Mouse (Mus musculus) CD4-positive, CD25-positive, alpha-beta regulatory T cell, adult 4 months (primary cell): ENCODE data around the gene Nacc2. TPM values are rescaled to one million over a fixed set of nuclear protein-coding genes. Genes with fewer than 3 reads are reported as not detected.

Source experiments
- ATAC-seq: one replicate; pipeline ENCODE4 v1.8.0; 2017
- polyA plus RNA-seq, 2 experiments: library from polyadenylated mRNA; unstranded; fragments of 100-300 nt; shearing (Covaris generic); gene quantifications; one replicate each; pipeline ENCODE4 v1.2.1; 2017

The Nacc2 gene
- polyA plus RNA-seq, 2 experiments from 2014 or later, result 0.44 to 0.75 TPM

- no peak for ATAC-seq
Measured at GRCm38 (mm10) chr2:26048816-26049215, 74.2 kb downstream of the Nacc2 start.

- no peak for ATAC-seq
Measured at GRCm38 (mm10) chr2:26044216-26044615, 78.8 kb downstream of the Nacc2 start.

DNA sequence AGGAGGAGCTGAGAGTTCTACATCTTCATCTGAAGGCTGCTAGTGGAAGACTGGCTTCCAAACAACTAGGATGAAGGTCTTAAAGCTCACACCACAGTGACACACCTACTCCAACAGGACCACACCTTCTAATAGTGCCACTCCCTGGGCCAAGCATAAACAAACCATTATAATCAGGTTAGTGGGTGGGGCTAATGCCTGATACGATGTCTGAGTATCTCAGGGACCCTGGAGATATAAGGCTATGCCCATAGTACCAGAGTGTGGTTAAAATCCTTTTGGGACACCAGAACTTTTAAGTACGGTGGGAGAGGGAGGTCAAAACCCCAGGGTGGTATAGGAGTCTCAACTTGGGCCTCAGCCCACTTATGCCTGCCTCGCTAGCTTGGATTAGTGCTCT, 80.4 kb downstream of the Nacc2 start:
- ATAC-seq, result no peak

GRCm38 (mm10) chr2:26041163-26041810, 81.7 kb downstream of the Nacc2 start:
- ATAC-seq, result no peak

GRCm38 (mm10) chr2:26039951-26040350, 83.1 kb downstream of the Nacc2 start:
- ATAC-seq, result no peak

- no peak for ATAC-seq
Measured at GRCm38 (mm10) chr2:26037386-26037785, 85.6 kb downstream of the Nacc2 start.

DNA sequence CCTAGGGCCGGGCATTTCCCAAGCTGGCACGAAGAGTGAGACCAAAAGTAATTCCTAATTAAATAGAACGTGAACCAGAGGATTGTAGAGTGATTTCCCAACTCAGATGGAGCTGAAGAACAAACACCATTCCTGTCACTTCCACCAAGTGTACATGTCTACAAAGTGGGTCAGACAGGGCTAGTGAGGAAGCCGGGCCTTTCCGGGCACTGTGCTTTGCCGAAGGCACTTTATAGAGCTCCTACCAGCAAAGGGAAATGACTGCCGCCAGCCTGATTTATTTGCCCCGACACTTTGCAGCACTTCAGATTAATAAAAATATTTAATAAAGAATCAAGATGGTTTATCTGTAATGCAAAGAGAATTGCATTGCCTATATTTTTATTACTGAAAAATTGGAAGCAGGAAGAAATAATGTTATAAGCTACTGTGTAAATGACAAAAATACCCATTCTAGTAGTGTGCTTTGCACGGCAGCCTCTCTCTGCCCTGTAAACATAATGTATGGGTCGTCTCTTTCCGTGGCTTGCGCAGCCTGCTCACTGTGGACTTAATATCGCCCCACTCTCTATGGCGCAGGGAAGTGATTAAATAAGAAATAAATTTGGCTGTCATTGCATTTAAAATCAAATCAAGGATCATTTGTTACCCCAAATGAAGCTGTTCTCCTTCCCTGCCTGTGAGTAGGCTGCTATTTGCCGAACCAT, 88.5 kb downstream of the Nacc2 start:
- no peak for ATAC-seq

GRCm38 (mm10) chr2:26030288-26030687, 92.7 kb downstream of the Nacc2 start:
- no peak for ATAC-seq

DNA sequence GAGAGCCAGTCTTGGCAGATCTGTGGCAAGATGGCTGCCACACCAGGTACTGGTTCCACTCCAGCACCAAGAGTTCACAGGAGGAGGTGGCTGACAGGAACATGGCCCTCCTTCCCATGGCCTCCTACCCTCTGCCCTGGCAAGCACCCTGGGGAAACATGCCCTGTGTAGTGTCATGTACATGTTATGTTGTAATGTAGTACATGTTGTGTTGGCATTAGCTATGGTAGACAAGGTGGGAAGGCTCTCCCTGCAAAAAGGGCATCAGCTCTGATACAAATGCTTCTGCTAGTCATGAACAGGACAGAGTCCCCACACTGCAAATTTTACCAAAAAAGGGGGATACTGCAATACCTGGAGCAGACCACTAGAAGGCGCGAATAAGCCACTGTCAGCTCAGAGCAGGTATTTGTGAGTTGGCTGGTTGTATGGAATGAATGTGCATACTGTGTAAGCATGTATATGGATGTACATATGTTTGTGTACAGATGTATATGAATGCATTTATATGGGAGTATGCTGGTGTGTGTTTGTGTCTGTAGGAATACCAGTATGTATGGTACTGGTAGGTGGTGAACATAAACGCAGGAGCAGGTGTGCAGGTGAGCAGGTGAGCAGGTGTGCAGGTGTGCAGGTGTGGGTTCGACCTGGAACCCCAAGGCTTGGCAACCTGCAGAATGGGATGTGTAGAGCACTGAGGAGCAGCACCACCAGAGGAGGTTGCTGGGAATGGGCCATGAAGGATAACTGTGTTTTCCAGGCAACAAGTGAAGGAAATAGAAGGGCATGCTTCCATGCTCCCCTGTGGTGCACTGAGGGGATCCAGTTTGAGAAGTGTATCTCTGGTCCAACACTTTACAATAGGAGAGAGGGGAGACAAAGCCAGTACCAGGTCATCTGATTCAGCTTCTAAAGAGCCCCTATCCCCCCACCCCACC, 98.6 kb downstream of the Nacc2 start:
- no peak for ATAC-seq

DNA sequence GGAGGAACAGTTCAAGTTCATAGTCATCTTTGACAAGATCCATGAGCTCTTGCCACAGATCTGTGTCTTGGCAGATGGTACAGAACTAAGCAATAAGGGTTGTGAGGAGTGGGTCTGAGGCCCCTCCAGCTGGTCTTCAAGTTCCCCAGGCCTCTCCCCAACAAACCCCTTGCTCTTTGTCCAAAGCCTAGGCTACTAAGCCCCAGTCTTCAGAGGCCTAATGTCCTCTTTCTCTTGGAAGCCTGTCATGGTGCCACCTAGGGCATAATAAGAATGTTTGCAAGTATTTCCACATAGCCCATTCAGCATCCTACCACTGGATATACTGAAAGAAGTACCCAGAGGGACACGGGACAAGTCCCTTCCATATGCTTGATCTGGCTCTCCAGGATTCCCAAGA, 100.4 kb downstream of the Nacc2 start:
- ATAC-seq, result no peak

- no peak for ATAC-seq
Measured at GRCm38 (mm10) chr2:26022258-26022565, 100.8 kb downstream of the Nacc2 start.

GRCm38 (mm10) chr2:26021561-26022257, 101.3 kb downstream of the Nacc2 start, which contains the start of gene Ubac1:
Gene Ubac1 (minus strand): TSS chr2:26021747.
- peak; percentile 89 for ATAC-seq

DNA sequence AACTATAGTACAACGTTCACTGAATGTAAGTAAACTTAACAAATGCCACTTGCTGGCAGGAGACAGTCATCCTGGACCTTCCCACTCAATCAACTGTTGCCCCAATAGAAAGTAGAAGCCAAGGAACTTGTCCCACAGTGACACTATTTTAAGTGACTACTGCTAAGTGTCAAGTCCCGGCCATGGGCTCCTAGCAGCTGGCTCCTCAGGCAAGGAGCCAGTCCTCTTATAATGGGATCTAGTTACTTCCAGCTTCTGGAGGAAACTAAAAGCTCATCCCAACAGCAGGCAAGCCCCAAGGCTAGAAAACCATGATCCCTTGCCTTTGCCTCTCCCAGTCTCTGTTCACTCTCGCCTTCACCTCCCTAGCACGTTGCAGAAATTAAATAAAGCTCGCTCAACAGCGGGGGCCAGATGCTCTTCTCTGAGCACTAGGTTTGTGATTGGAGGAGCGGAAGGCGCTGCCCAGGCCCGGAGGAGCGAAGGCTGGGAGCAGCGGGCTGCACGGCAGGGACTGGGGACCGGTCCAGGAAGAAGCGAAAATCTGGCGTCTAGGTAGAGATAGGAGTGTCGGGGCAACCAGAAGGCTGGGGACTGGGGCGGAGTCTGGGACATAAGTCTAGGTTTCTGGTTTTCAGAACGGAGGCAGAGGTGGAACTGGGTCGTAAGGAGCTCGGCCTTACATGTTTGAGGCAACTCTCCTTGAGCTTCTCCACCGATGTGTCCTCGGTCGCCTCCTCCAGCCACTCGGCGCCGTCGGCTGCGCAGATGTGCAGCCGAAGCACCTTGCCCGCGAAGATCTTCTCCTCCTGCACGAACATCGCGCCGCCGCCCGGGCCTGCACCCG, 102.1 kb downstream of the Nacc2 start:
- peak; percentile 55 for ATAC-seq

DNA sequence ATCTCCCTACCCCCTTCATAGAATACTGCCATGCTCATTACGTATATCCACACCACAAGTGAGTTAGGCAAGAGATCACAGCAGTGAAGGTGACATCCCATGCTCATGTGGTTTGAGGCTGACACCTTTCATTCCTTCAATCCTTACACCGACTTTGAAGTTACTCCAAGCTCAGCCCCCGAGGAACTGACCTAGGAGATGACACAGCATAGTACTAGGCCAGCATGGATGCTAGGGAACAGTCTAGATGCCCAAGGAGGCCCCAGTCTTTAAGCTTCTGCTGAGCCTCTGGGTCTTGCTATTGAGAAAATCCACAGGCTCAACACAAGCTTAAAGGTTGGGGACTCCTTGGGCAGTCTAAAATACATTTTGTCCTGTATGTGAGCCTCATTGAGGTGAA, 103.1 kb downstream of the Nacc2 start:
- ATAC-seq, result no peak

GRCm38 (mm10) chr2:26017326-26017725, 105.7 kb downstream of the Nacc2 start:
- ATAC-seq, result no peak

GRCm38 (mm10) chr2:26013674-26014073, 109.3 kb downstream of the Nacc2 start:
- ATAC-seq, result no peak

DNA sequence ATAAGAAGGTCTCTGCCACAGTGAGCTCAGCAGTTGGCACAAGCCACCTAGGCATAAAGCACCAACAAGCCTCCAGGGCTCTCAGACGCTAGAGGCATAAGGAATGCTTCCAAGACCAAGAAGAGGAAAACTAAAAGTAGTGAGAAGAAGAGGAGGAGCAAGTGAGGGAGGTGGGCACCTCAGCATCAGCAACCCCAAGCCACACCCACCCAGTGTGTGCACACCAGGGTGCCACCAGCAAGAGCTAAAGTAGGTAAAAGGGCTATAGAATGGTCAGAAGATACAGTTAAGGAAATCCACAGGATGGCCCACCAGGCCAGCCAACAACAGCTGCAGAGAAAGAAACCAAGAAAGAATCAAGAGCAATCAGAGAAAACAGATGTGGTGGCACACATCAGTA, 111.6 kb downstream of the Nacc2 start:
- no peak for ATAC-seq
